Mouse (Mus musculus): ENCODE data around the gene Rgl2.

DNA sequence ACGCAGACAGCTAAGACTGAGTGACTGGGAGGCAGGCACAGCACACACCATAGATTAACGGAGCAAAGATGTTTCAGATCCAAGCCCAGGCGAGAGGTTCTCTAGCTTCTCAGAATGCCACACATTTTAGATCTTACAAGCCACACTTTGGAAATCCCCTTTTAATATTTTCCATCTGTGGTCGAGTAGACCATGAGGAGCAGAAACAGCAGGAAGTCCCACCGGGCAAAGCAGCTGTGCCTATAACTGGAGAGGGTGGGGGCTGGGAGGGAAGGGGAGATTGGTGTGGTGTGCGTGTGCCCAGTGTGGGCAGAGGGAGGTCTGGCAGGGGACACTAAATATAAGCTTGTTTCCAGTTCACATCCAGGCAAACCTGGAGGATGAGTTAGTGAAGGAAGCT, 28.1 kb downstream of the Rgl2 start:
- TF ChIP-seq CTCF (IDR thresholded peaks at IDR 0.05; ENCODE audit: borderline replicate concordance, extremely low read depth, insufficient read depth, insufficient read length) (no peak), POLR2A (IDR thresholded peaks at IDR 0.05; ENCODE audit: borderline replicate concordance, extremely low read depth, insufficient read depth, insufficient read length, poor library complexity, severe bottlenecking) (no peak)

All from brain, embryonic 14.5 days (tissue).